Mouse (Mus musculus): Measurements from ENCODE around the gene Sfxn1.

The Sfxn1 gene

DNA sequence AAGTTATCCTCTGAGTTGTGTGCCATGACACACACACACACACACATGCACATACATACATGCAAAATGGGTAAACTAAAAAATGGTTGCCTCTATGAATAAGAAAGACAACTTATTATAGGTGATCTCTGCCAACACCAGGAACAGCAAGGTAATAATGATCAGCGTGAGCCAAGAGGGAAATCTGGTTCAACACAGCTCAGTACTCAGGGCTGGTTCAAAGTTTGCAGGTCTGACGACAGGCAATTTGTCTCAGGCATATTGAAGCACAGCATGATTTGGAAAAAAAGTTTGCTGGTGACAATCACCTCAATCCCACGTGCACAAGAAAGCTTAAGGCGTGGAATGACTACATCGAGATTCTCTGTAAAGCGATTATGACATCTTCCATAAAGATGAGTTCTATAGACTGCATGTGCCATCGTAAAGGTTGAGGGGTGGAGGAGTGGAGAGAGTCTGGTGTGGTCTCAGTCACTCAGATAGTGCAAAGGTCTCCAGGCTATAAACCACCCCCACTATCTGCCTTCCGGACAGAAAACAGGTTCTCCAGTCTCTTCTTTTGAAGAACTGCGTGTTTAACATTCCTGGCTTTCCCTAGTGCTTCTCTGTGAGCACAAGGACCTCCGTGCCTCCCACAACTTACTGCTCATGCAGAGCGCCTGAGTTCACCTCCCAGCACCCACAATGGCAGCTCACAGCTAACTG, 6.0 kb downstream of the Sfxn1 start:
- no peak for DNase-seq (ENCODE audit: low read depth)

DNA sequence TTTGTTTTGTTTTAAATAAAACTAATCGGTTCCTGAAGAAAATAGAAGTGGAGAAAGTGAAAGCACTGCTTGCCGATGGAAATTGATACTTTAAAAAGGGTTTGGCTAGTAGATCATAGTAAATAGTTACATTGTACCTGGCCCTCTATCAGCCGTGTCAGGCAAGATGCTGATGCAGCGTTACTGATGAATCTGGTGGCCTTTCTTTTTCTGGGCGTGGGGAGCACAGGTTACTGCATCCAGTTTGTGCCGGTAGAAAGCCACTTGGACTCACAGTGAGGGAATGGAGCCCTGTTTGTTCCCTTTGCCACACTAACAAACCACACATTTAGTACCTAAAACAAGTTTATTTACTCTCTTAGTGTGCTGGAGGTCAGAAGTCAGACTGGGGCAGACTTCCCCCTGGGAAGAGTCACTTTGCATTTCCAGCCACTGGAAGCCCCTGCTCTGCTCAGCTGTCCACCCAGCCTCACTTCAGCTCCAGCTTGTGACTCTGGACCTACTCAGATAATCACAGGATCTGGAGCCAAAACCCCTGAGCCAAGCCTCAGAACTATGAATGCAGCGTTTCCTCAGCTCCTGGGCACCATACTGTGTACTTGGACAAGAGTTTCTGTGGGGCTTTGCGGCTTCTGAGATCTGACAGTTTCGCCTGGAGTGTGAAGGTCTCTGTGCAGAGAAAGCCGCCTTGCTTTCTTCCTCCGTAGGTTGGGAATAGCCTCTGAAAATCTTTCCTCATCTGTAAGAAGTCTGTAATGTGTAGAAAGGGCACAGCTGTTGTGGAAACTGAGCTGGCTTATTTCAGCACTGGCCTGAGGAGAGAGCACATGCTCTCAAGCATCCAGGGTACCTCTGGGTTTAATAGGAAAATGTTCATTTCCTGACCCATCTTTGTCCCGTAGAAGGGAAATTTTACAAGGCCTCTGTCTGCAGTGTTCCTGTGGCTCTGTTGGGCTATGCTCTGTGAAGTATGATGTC, 8.4 kb downstream of the Sfxn1 start:
- DNase-seq (ENCODE audit: low read depth): no peak

DNA sequence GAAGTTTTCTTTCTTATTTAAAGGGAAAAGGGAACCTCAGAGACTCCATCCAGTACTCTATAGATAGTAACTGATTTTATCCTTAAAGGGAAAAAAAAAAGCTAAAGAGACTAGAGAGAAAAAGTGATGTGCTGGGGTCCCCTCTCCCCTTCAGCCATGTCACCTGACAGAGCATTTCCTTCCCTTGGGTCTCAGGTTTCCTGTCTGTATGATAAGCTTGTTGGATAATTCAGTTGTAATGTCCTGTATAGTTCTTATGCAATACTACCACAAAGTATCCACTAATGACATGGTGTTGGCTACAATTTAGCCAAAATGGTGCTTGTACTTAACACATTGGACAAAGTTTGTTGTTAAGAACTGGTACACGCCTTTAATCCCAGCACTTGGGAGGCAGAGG, 9.1 kb downstream of the Sfxn1 start:
- DNase-seq (ENCODE audit: low read depth): no peak

DNA sequence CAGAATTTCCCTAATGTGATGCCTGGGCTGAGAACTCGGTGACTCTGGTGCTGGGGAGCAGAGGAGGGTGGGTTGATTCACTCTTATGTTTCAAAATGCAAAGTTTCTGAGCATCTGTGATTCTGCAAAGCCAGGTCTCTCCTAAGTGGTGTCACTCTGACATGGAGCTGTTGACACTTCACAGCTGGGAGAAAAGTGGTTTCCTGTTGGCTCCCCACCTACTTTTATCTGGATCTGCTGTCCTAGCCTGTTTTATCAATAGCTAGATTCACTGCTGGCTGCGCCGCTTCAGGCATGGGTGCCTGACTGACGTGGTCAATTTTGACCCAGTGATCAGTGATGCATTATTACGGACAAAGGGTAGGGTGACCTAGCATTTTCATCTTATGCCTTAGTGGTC, 11.3 kb downstream of the Sfxn1 start:
- no peak for DNase-seq (ENCODE audit: low read depth)

DNA sequence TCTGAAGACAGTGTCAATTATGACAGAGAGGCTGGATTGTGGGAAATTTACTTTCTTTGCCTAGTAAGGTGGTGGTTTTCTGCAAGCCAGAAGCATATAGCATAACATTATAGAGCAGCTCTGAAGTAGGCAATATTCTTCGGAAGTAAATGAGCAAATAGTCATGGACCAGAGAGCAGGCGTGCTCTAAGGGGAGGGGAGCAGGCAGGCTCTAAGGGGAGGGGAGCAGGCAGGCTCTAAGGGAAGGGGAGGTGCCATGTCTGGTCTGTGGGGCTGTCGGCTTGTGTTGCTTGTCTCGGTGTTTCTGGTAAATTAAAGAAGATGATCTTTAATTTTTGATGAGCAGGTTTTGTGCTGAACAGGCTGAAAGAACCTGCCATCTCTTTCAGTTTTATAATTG, 12.5 kb downstream of the Sfxn1 start:
- DNase-seq (ENCODE audit: low read depth): no peak

DNA sequence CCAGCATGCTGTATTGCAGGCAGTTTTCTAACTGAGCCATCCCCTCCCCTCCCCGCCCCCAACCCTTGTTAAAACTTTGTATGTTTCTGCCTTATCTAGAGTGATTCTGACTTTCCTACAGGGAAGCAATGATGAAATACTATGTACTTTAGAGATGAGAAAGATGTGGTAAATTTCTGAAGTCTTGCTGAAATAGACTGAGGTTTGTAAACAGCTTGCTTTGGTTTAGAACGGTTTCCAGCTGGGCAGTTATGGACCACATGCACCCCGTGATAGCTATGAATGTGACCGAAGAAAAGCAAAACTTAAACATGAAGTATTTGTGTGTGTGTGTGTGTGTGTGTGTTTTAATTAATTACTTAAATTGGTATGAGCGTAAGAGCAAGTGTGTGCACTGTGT, 13.2 kb downstream of the Sfxn1 start:
- DNase-seq (ENCODE audit: low read depth): no peak

DNA sequence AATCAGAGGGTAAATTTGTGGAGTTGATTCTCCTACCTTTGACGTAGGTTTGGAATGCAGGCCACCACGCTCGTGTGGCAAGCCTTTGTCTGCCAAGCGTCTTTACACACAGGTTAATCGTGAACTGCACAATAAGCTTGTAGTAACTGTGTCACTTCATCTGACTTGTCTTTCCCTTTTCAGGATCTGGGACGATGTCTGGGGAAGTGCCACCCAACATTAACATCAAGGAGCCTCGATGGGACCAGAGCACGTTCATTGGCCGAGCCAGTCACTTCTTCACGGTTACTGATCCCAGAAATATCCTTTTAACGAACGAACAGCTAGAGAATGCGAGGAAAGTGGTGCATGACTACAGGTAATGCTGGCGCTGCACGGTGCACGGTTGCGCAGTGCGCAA, 13.6 kb downstream of the Sfxn1 start:
- no peak for DNase-seq (ENCODE audit: low read depth)

DNA sequence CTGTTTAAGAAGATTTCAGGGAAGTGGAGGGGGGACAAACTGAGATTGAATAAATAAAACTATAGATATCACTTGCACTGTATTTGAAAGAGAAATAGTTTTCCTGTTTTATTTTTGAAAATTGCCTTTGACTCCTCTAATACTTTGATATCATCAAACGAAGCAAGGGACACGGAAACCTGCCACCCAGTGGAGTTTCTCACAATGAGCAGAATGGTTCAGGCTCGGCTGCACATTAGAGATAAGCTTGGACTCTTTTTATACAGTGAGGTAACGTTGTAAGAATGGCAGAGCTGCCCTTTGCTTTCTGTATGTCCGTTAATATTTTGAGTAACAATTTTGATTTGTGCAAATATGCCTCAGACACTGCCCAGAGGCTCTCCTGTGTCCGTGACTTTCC, 20.1 kb downstream of the Sfxn1 start:
- DNase-seq (ENCODE audit: low read depth): no peak

DNA sequence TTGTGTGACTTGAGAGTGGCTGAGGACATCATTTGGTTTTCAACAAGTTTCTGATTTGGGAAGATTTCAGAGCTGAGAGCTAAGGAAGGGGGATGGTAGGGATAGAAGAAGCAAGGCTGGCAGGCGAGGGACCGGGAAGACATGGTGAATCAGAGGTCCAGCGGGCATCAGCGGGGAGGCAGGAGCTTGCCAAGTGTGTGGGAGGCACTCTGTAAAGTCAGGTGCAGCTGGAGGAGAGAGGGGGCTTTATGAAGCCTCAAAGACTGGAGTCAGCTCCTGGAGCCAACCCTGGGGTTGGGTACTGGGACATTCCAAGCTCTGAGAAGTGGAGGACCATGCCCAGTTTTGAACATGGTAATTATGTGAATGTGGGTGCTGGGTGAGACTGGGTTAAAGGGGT, 22.7 kb downstream of the Sfxn1 start:
- no peak for DNase-seq (ENCODE audit: low read depth)

DNA sequence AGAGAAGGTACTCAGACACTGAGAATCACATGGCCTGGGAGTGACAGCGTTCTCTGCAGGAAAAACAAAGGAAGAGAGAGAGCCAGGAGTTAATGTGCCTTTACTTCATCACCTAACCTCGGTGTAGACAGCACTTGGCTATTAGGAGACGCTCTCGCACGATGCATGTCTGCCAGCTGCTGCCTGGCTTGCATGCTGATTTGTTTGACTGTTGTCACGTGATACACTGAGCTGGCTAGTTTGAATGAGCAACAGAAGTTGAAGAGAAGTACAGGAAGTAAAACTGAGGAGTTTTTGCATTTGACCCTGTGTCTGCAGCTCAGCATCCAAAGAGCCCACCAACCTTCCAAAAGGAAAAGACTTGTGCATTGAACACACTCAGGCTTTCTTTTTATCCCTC, 23.3 kb downstream of the Sfxn1 start:
- DNase-seq (ENCODE audit: low read depth): no peak

DNA sequence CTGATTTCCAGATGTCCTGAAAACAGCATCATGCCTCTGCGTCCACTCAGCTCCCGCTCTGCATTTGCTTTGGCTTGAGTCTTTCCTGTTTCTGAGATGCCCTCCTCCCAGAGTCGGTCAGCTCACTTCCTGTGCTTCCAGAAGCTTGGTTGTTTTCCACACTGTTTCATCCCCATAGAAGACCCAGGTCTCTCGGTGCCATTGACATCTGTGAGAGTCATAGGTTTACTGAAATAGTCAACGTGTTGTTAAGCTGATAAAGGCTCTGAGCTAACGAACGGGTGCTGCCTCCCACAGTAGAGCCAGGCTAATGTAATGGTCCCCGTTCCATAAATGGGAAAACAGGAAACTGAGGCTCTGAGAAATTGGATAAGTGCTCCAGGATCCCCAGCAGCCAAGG, 24.1 kb downstream of the Sfxn1 start:
- DNase-seq (ENCODE audit: low read depth): no peak

DNA sequence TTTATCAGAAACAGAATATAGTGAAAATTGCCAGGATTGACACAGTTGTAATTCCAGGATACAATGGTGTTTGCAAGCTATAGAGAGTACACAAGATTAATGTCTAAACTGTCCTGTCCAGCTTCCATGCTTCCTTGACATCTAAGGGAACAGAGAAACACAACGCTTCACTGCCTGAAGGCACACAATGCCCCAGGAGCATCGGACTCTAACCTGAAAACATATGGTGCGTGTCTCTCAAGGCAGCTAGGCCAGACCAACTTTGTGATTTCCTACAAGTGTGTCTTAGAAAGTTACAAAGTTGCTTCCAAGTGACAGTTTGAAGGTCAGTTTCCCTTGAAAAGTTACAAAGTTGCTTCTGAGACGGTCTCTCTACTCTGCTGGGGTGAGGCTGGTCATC, 25.6 kb downstream of the Sfxn1 start:
- DNase-seq (ENCODE audit: low read depth): no peak

DNA sequence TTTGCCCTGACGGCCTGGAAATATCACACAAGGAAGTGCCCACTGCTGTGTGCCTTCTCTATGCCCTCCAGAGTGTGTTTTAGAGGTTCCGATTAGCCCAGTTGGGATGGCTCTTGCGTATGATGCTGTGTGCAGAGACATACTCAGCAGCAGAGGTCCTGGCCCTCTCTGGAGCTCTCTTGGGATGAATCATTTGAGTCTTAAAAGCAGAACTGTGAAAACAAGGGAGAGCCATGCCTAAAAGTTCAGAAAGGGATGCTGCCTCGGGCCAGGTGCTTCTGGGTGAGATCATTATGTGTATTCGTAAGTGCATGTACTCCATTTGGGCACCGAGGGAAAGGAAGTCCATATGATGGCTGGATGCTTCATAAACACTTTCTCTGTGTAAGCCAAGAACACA, 26.1 kb downstream of the Sfxn1 start:
- DNase-seq (ENCODE audit: low read depth): no peak

DNA sequence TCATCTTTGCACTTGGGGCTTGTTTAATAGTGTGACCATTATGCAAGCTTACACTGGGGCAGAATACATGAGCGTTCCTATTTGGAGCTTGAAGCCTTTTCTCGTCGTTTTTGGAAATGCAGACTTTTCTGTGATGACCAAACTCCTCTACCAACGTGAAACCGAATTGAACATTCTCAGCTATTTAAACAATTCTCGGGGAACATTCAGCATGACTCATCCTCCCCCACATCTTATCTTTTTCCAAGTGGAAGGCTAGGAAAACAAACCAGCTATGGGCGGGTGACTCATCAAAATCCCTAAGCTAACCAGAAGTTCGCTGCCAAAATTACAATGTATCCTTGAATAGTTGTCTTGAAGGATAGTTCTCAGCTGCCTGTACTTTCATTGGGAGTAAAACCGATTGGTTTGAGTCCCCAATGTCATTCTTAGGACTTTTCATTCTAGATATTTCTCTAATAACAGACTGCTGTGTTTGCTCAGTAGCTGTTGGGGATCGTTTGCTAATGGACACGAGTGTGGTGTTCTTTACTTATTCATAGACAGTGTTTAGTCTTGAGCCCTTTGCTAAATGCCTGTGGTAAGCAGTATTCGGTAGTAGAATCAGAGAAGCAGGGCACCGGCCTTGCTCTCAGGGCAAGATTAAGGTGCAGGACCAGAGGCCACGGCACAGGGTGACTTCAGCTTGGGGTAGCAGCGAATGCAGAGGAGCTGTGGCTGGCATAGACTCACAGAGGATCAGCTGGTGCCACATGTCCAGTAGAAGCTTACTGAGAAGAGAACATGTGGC, 29.6 kb downstream of the Sfxn1 start:
- peak; percentile 82 for DNase-seq (ENCODE audit: low read depth)

DNA sequence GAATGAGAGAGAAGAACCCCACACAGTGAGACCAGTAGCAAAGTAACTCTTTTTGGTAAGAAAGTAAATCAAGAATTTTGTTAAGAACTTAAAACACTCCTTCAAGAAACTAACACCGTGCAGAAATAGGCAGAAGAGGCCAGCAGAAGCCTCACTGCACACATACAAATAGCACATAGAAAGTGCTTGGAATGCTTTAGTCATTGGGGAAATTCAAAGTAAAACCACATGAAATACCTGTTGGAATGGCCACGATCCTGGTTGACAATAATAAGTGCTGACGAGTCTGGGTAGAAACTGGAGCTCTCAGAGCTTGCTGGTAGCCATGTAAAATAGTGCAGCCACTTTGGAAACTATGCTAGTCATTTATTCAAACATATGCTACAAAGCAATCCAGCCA, 30.4 kb downstream of the Sfxn1 start:
- DNase-seq (ENCODE audit: low read depth): peak; percentile 9

DNA sequence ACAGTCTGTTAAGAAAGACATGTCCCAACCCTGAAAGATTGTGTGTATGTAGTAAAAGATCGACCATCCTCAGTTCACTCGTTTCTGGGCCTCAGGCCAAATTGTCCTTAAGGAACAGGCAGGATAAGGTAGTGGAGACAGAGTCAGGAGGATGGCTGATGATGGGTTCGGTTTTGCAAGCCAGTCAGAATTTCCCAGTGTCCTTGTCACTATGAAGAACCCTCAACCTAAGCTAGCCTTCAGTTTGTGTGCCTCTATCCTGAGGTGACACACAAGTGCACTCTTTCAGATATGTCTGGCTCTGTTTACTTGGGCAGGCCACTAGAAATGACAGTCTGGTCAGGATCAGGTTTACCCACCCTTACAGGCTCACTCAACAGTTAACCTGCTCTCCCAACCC, 31.6 kb downstream of the Sfxn1 start:
- DNase-seq (ENCODE audit: low read depth): no peak

DNA sequence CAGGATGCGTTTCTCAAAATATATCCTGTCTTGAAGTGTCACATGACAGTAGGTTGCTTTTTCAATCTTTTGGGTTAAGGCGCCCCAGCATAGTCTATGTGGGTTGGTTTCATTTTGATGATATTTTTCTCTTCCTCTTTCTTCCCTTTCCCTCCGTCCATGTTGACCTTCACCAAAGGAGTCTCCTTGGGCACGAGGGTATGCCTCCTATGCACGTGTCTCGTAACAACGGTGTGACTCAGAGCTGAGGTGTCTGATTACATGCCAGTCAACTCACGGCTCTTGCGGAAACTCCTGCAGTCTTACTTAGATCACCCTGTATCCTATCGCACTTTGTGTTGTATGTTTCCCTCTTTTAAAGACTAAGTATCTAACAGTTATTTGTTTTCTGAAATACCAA, 32.2 kb downstream of the Sfxn1 start:
- DNase-seq (ENCODE audit: low read depth): no peak

DNA sequence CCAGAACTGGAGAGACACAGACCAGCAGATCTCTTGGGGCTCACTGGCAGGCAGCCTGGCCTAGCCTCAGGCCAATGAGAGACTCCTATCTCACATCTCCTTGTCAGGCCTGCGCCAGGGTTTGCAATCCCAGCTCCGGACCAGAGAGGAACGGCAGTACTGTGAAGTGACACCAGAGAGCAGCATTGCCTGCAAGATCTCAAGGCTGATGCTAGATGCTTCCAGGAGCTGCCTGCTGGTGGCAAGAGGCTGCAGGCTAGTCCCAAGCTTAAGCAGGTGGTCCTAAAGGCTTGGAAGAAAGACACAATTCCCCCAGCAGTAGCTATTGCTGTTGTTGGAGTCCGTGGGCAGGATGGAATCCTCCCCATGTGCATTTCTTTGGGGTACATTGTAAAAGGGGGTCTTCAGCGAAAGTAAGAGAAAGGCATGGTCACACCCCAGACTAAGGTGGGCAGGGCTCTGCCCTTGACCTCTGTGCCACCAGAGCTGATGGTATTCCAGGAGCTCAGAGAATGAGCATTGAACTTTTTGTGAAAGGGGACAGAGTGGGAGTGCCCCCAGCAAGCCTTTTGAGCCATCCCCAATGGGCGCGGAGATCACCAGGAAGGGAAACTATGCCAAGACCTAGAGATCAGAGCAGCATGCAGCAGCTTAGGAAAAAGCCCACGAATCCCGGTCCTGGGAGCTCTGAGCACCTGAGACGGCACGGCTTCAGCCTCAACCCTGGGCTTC, 42.3 kb downstream of the Sfxn1 start:
- peak; percentile 27 for DNase-seq (ENCODE audit: low read depth)

DNA sequence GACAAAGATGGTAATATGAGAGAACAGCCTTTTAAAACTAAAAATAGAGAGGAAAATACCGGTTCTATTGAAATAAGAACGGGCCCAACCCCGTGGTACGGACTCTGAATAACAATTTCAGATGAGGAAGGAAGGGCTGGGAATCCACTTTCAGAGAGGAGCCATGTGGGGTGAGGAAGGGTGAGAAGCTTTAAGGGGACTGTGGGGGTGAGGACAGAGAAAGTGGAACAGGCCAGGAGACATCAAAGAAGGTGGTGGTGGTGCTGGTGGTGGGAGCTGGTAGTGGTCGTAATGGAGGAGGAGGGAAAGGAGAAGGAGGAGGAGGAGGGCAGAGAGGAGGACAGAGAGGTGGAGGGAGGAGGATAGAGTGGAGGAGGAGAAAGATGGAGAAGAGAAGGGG, 43.3 kb downstream of the Sfxn1 start:
- no peak for DNase-seq (ENCODE audit: low read depth)

DNA sequence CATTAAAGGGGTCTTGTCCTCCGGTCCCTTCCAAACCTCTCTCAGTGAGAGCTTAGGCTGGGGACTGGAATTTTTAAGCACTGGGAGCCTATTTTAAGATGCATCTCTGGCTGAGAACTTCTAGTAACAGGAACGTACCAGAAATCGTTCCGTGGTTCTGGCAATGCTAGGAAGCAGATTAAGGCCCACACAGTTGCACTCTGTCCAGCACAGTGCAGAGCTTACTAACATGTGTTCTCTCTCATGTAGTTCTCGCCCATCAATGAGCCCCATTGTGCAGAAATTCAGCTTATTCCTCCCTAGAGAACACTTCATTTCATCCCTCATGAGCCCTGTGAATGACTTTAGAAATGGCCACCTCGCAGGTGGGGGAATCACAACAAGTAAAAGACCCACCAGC, 44.1 kb downstream of the Sfxn1 start:
- DNase-seq (ENCODE audit: low read depth): no peak

DNA sequence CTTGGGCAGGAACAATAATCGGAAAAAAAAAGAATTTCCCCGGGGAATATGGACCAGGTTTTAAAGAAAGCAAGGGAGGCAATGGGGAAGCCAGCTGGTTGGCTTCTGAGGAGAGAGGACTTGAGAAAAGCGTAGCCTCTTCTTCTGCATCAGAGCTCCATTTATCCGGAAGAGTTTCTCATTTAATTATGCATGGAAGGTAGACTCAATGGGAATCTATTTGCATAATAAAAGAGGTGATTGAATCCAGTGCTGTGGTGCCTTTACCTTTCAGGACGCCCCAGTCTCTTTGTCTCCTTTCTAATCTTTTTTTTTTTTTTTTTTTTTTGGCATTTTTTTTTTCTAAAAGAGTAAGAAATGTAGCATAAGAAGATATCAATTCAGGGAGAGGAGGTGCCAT, 46.7 kb downstream of the Sfxn1 start:
- DNase-seq (ENCODE audit: low read depth): no peak

Data from fibroblast of lung, adult 2 months (primary cell).